Mouse (Mus musculus) kidney, adult 2 months (tissue): ENCODE measurements around the gene Ccdc115. TPM values are rescaled to one million over a fixed set of nuclear protein-coding genes. Genes with fewer than 3 reads are reported as not detected.
A peak's percentile ranks its signal among the peaks of the same experiment; 100 is the strongest.

ENCODE experiments used
- DNase-seq: peaks from one replicate; pipeline ENCODE4 v3.0.0; 2021
- H3K27ac ChIP-seq: fragments of 200-500 bp; 2 replicates; pipeline ENCODE4 v1.5.1; 2012; ENCODE audit warnings: low read depth, low read length, control low read depth, inconsistent platforms; ENCODE audit not compliant: insufficient read depth
- H3K27me3 ChIP-seq: fragments of 200-500 bp; replicated peaks from 2 replicates; pipeline ENCODE4 v1.6.1; 2012; ENCODE audit warnings: mild to moderate bottlenecking, moderate library complexity, low read length, inconsistent platforms; ENCODE audit not compliant: control insufficient read depth, insufficient read depth
- H3K36me3 ChIP-seq: fragments of 200-500 bp; 2 replicates; pipeline ENCODE4 v1.6.1; 2012; ENCODE audit warnings: mild to moderate bottlenecking, moderate library complexity, low read length, inconsistent platforms; ENCODE audit not compliant: control insufficient read depth, insufficient read depth
- H3K4me1 ChIP-seq: fragments of 200-500 bp; 2 replicates; pipeline ENCODE4 v1.6.1; 2011; ENCODE audit warnings: low read length; ENCODE audit not compliant: control insufficient read depth, insufficient read depth
- H3K4me3 ChIP-seq: fragments of 200-500 bp; 2 replicates; pipeline ENCODE4 v1.5.1; 2011; ENCODE audit warnings: mild to moderate bottlenecking, low read depth, low read length, control low read depth; ENCODE audit not compliant: insufficient read depth
- CTCF ChIP-seq: fragments of 200-500 bp; conservative IDR thresholded peaks from 2 replicates; pipeline ENCODE4 v1.5.1; 2011; ENCODE audit warnings: low read depth, mild to moderate bottlenecking, control low read depth, low read length, moderate library complexity, mixed read lengths; ENCODE audit not compliant: insufficient read depth, insufficient read length
- POLR2A ChIP-seq: fragments of 200-500 bp; IDR thresholded peaks from one replicate; pipeline ENCODE4 v1.6.1; 2011; ENCODE audit warnings: low read depth, low read length, control low read depth
- WGBS: fragments of 180-500 bp; shearing (Covaris S2); methylation state at CpG from one replicate; pipeline ENCODE4 v1.1.7; 2018; 5-methylcytosine and 5-hydroxymethylcytosine counted together
- polyA plus RNA-seq: library from polyadenylated mRNA; depleted of rRNA; stranded (reverse); fragments of >200 nt; gene quantifications from 2 replicates; pipeline ENCODE4 v1.2.3, GENCODE M21; 2012; rRNA removed

Gene Ccdc115
- 20.0 and 21.7 TPM in 2 replicates for polyA plus RNA-seq

GRCm38 (mm10) chr1:34439215-34439960 lies at the start of gene Ccdc115, which contains the start of gene Imp4:
Gene Ccdc115 (minus strand): TSS chr1:34439672.
Gene Imp4 (plus strand): TSS chr1:34439851.
- no peaks in the 10 kb centered on the region for H3K36me3 ChIP-seq
- no peaks in the 10 kb centered on the region for H3K4me1 ChIP-seq
- peak within 1 kb of the TSS; percentile 82 for H3K4me3 ChIP-seq
- TF ChIP-seq POLR2A = no peak
- TF ChIP-seq CTCF = no peak
- DNase-seq = peak; percentile 99
- under 1% methylated on average over 48 of the region's 48 CpGs for WGBS
- H3K27me3 ChIP-seq = no peaks in the 10 kb centered on the region
- H3K27ac ChIP-seq = peak within 1 kb of the TSS; percentile 94

- DNase-seq = no peak
- TF ChIP-seq POLR2A = no peak
- no peak for TF ChIP-seq CTCF
- Histone ChIP-seq H3K36me3 (no peaks in the 10 kb centered on the region), H3K27me3 (no peaks in the 10 kb centered on the region), H3K4me3 (no peak overlapping the region), H3K27ac (no peak overlapping the region), H3K4me1 (no peaks in the 10 kb centered on the region)
- 96% methylated on average over 3 of the region's 3 CpGs for WGBS
These were observed 47.9 kb upstream of the Ccdc115 start for GRCm38 (mm10) chr1:34487383-34487782.

DNA sequence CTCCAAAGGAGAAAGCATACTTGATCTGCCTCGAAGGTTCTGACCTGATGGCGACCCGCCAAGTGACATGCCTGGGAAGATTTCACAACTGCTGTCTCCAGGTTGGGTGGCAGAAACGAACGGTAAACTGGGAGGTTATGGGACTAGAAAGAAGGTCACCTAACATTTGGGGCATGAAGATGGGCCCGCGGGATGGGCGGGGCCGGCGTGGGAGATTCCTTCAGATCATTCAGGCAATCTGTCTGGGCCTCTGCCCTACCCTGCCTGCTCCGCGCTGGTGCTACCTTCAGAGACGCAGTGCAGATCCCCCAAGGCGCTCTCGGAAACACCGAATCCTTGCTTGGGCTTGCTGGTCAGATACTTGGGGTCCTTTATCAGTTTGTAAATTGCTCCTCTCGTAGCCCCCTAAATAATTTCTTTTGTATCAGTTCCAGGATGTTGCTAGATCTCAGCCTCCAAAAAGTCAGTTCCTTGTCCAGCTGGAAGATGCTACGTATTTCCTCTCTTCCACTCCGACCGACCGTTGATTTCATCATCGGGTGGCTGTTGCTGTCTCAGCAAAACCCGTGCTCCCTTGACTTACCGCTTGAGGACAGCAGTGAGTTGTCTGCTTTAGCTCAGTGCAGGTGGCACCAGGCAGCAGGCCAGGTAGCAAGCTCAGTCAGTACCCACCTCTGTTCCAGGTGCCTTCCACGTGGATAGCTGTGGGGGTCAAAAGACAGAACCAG lies 46.2 kb upstream of the Ccdc115 start:
- no peaks in the 10 kb centered on the region for H3K4me1 ChIP-seq
- H3K27me3 ChIP-seq = no peaks in the 10 kb centered on the region
- TF ChIP-seq POLR2A = no peak
- TF ChIP-seq CTCF = peak; percentile 77
- 7% methylated on average over 25 of the region's 25 CpGs for WGBS
- DNase-seq = peak; percentile 50
- no peak overlapping the region for H3K4me3 ChIP-seq
- no peak overlapping the region for H3K27ac ChIP-seq
- no peaks in the 10 kb centered on the region for H3K36me3 ChIP-seq

GRCm38 (mm10) chr1:34484470-34484869 lies 45.0 kb upstream of the Ccdc115 start:
- no peak overlapping the region for H3K27ac ChIP-seq
- no peak for TF ChIP-seq POLR2A
- no peak for TF ChIP-seq CTCF
- DNase-seq = no peak
- 79% methylated on average over 10 of the region's 10 CpGs for WGBS
- H3K27me3 ChIP-seq = no peaks in the 10 kb centered on the region
- H3K4me3 ChIP-seq = no peak overlapping the region
- H3K36me3 ChIP-seq = no peaks in the 10 kb centered on the region
- H3K4me1 ChIP-seq = no peaks in the 10 kb centered on the region

DNA sequence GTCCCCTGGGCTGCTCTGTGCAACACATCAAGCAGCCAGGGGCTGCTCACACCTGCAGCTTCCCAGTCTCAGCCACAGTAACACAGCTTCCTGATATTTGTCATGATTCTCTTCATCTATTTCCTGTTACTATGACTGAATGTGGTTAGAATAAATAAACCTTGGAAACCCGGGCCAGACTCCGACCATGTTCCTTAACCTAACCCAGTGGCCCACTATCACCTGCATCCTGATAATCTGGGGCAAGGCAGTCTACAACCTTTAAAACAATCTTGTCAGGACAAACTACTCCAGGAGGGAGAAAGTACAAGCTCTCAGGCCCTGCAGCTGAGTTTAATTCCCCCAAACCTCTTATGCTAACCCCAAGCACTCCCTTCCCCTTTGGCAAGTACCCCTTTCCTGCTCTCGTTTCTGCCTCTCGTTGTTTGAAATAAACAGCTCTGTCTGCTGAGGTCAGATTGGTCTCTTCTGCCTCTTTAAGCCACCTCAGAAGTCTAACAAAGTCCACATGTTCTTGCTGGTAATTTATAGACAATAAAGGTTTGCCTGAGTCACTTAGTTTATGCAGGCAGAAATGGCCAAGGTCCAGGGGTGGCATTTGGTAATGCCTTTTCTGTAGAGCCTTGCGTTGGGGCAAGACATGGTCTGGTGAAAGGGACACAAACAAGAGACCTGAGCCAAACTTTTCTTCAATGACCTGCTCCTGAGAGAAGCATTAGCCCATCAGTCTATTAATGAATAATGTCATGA lies 42.6 kb upstream of the Ccdc115 start:
- H3K4me3 ChIP-seq = no peak overlapping the region
- no peak for DNase-seq
- WGBS = 42% methylated on average over 5 of the region's 5 CpGs
- no peaks in the 10 kb centered on the region for H3K27me3 ChIP-seq
- H3K4me1 ChIP-seq = no peaks in the 10 kb centered on the region
- H3K27ac ChIP-seq = no peak overlapping the region
- no peaks in the 10 kb centered on the region for H3K36me3 ChIP-seq
- TF ChIP-seq CTCF (no peak), POLR2A (no peak)

GRCm38 (mm10) chr1:34480801-34481200 lies 41.3 kb upstream of the Ccdc115 start:
- no peaks in the 10 kb centered on the region for H3K27me3 ChIP-seq
- no peaks in the 10 kb centered on the region for H3K4me1 ChIP-seq
- 67% methylated on average over 5 of the region's 5 CpGs for WGBS
- TF ChIP-seq CTCF = no peak
- no peak for TF ChIP-seq POLR2A
- H3K36me3 ChIP-seq = no peaks in the 10 kb centered on the region
- no peak overlapping the region for H3K27ac ChIP-seq
- no peak overlapping the region for H3K4me3 ChIP-seq
- DNase-seq = no peak
